7 mouse cellular contexts compared by ENCODE assay signal in genomic region chr19:6084478-6085248, GRCm38 (mm10). TPM values are rescaled to one million over a fixed set of nuclear protein-coding genes. Genes with fewer than 3 reads are reported as not detected.
DNase-seq lines count a peak whose midpoint lies in the region; ATAC-seq lines count a peak whose summit lies in the region.

Zfpl1 (minus strand) TSS chr19:6084956.
Cdca5 (plus strand) TSS chr19:6084983.

- peak within 1 kb of the TSS; percentile 90 for H3K4me3 ChIP-seq in embryonic facial prominence, embryonic 10.5 days
- peak within 1 kb of the TSS; percentile 74 for H3K4me3 ChIP-seq in limb, embryonic 10.5 days
- peak within 1 kb of the TSS; percentile 76 for H3K4me3 ChIP-seq in midbrain, embryonic 13.5 days (replicated peaks)

- under 1% methylated on average over 58 of the region's 58 CpGs for WGBS in embryonic facial prominence, embryonic 10.5 days
- under 1% methylated on average over 58 of the region's 58 CpGs for WGBS in limb, embryonic 10.5 days
- under 1% methylated on average over 58 of the region's 58 CpGs for WGBS in midbrain, embryonic 13.5 days

- H3K4me1 ChIP-seq in embryonic facial prominence, embryonic 10.5 days = peaks cover 24% of the 10 kb centered on the region
- peaks cover 18% of the 10 kb centered on the region for H3K4me1 ChIP-seq in limb, embryonic 10.5 days
- peaks cover 25% of the 10 kb centered on the region for H3K4me1 ChIP-seq in midbrain, embryonic 13.5 days (replicated peaks)

- ATAC-seq in granulocyte monocyte progenitor cell, adult 5-6 weeks (replicated peaks; ENCODE audit: poor library complexity, severe bottlenecking) = peak; percentile 92
- ATAC-seq in midbrain, embryonic 13.5 days = peak; percentile 92

- no peaks in the 10 kb centered on the region for H3K9me3 ChIP-seq in embryonic facial prominence, embryonic 10.5 days
- no peaks in the 10 kb centered on the region for H3K9me3 ChIP-seq in limb, embryonic 10.5 days (replicated peaks)
- no peaks in the 10 kb centered on the region for H3K9me3 ChIP-seq in midbrain, embryonic 13.5 days

- H3K27ac ChIP-seq in embryonic facial prominence, embryonic 10.5 days (replicated peaks) = peak within 1 kb of the TSS; percentile 90
- H3K27ac ChIP-seq in limb, embryonic 10.5 days = peak within 1 kb of the TSS; percentile 84
- H3K27ac ChIP-seq in midbrain, embryonic 13.5 days = peak within 1 kb of the TSS; percentile 47

- H3K9ac ChIP-seq in midbrain, embryonic 13.5 days (replicated peaks) = peak within 1 kb of the TSS; percentile 78

- peaks cover 77% of the 10 kb centered on the region for H3K36me3 ChIP-seq in embryonic facial prominence, embryonic 10.5 days (replicated peaks)
- peaks cover 76% of the 10 kb centered on the region for H3K36me3 ChIP-seq in limb, embryonic 10.5 days
- peaks cover 28% of the 10 kb centered on the region for H3K36me3 ChIP-seq in midbrain, embryonic 13.5 days

- peak; percentile 97 for DNase-seq in adrenal gland, postnatal 10 days
- DNase-seq in embryonic facial prominence, embryonic 10.5 days (ENCODE audit: low spot score) = peak; percentile 98
- peak; percentile 97 for DNase-seq in kidney, adult 11 months
- peak; percentile 98 for DNase-seq in limb, embryonic 10.5 days (ENCODE audit: low spot score)
- DNase-seq in spleen, adult 12 weeks (ENCODE audit: low spot score) = peak; percentile 94

- no peaks in the 10 kb centered on the region for H3K27me3 ChIP-seq in embryonic facial prominence, embryonic 10.5 days (replicated peaks; ENCODE audit: low read depth, poor library complexity, severe bottlenecking)
- H3K27me3 ChIP-seq in limb, embryonic 10.5 days (ENCODE audit: low read depth, poor library complexity, severe bottlenecking) = no peaks in the 10 kb centered on the region
- H3K27me3 ChIP-seq in midbrain, embryonic 13.5 days = no peaks in the 10 kb centered on the region

- H3K4me2 ChIP-seq in midbrain, embryonic 13.5 days (replicated peaks) = peak within 1 kb of the TSS; percentile 96

RNA-seq across cellular contexts. Expression of gene Zfpl1, which starts in this region (rescaled TPM):
- 10 to 100 TPM; 33.5 to 33.6 TPM for total RNA-seq in adrenal gland, postnatal 10 days (2021)
- 75.7 and 79.7 TPM in 2 replicates for polyA plus RNA-seq in embryonic facial prominence, embryonic 10.5 days (2016; fragmentation: Nextera tagmentation; extraction: Ambion mirVana)
- total RNA-seq in granulocyte monocyte progenitor cell, adult 5-6 weeks (2014; fragmentation: Nextera tagmentation) = 11.9 and 21.6 TPM in 2 replicates
- 19.9 and 30.2 TPM in 2 replicates for total RNA-seq in granulocyte monocyte progenitor cell, adult 5-6 weeks (2017)
- 74.3 and 85.4 TPM in 2 replicates for polyA plus RNA-seq in limb, embryonic 10.5 days (2016; fragmentation: Nextera tagmentation; extraction: Ambion mirVana)
- 83.3 and 84.8 TPM in 2 replicates for polyA plus RNA-seq in midbrain, embryonic 13.5 days (2015; fragmentation: Nextera tagmentation; extraction: Ambion mirVana)

RNA-seq across cellular contexts. Expression of gene Cdca5, which starts in this region (rescaled TPM):
- total RNA-seq in adrenal gland, postnatal 10 days (2021) = 1 to 10 TPM; 7.0 to 7.1 TPM
- 66.2 and 70.1 TPM in 2 replicates for polyA plus RNA-seq in embryonic facial prominence, embryonic 10.5 days (2016; fragmentation: Nextera tagmentation; extraction: Ambion mirVana)
- total RNA-seq in granulocyte monocyte progenitor cell, adult 5-6 weeks (2014; fragmentation: Nextera tagmentation) = 39.0 and 43.6 TPM in 2 replicates
- 34.8 and 42.1 TPM in 2 replicates for total RNA-seq in granulocyte monocyte progenitor cell, adult 5-6 weeks (2017)
- polyA plus RNA-seq in limb, embryonic 10.5 days (2016; fragmentation: Nextera tagmentation; extraction: Ambion mirVana) = 70.6 and 76.4 TPM in 2 replicates
- 19.1 and 19.3 TPM in 2 replicates for polyA plus RNA-seq in midbrain, embryonic 13.5 days (2015; fragmentation: Nextera tagmentation; extraction: Ambion mirVana)

Comparison
In these comparisons a context has a peak if more than half of its experiments do, and no peak if none do; other contexts are left out.
1. Peak in every context shown above with its lines: DNase-seq, ATAC-seq, H3K4me3 ChIP-seq and H3K27ac ChIP-seq.
2. RNA of gene Cdca5 (total RNA-seq): 34.8 to 43.6 TPM in granulocyte monocyte progenitor cell, adult 5-6 weeks; 7.0 to 7.1 TPM in adrenal gland, postnatal 10 days; every median in the first group is over 4 times any median in the second.